Mouse (Mus musculus) thymus, adult 2 months (tissue): ENCODE results near the gene Dcps. TPM values are rescaled to one million over a fixed set of nuclear protein-coding genes. Genes with fewer than 3 reads are reported as not detected.

ENCODE experiments used
- DNase-seq: peaks from one replicate; pipeline ENCODE4 v3.0.0; 2021
- H3K27ac ChIP-seq: fragments of 200-500 bp; 2 replicates; pipeline ENCODE4 v1.5.1; 2012; ENCODE audit warnings: low read length, control low read depth; ENCODE audit not compliant: control insufficient read depth, insufficient read depth
- H3K27me3 ChIP-seq: fragments of 200-500 bp; 2 replicates; pipeline ENCODE4 v1.6.1; 2012; ENCODE audit warnings: mild to moderate bottlenecking, low read length, moderate library complexity, mixed read lengths; ENCODE audit not compliant: control insufficient read depth, insufficient read depth
- H3K36me3 ChIP-seq: fragments of 200-500 bp; 2 replicates; pipeline ENCODE4 v1.6.1; 2012; ENCODE audit warnings: mild to moderate bottlenecking, low read length, moderate library complexity; ENCODE audit not compliant: control insufficient read depth, insufficient read depth
- H3K4me1 ChIP-seq: fragments of 200-500 bp; replicated peaks from 2 replicates; pipeline ENCODE4 v1.6.1; 2012; ENCODE audit warnings: low read length; ENCODE audit not compliant: control insufficient read depth, insufficient read depth
- H3K4me3 ChIP-seq: fragments of 200-500 bp; 2 replicates; pipeline ENCODE4 v1.5.1; 2012; ENCODE audit warnings: mild to moderate bottlenecking, low read length, control low read depth, moderate library complexity; ENCODE audit not compliant: control insufficient read depth, insufficient read depth
- CTCF ChIP-seq: fragments of 200-500 bp; IDR thresholded peaks from 2 replicates; pipeline ENCODE4 v1.5.1; 2012; ENCODE audit warnings: mild to moderate bottlenecking, control low read depth, low read length, moderate library complexity, borderline replicate concordance; ENCODE audit not compliant: control insufficient read depth, poor library complexity, insufficient read depth; ENCODE audit errors: extremely low read depth
- POLR2A ChIP-seq: fragments of 200-500 bp; IDR thresholded peaks from 2 replicates; pipeline ENCODE4 v1.6.1; 2012; ENCODE audit warnings: mild to moderate bottlenecking, low read length, control low read depth, moderate library complexity; ENCODE audit not compliant: control insufficient read depth, poor library complexity, insufficient read depth; ENCODE audit errors: extremely low read depth
- WGBS: fragments of 180-500 bp; shearing (Covaris S2); methylation state at CpG from one replicate; pipeline ENCODE4 v1.1.7; 2018; 5-methylcytosine and 5-hydroxymethylcytosine counted together
- polyA plus RNA-seq: library from polyadenylated mRNA; depleted of rRNA; stranded (reverse); fragments of >200 nt; gene quantifications from 2 replicates; pipeline ENCODE4 v1.2.3, GENCODE M21; 2012

The Dcps gene
- polyA plus RNA-seq, 1 experiment, result 65.2 TPM

DNA sequence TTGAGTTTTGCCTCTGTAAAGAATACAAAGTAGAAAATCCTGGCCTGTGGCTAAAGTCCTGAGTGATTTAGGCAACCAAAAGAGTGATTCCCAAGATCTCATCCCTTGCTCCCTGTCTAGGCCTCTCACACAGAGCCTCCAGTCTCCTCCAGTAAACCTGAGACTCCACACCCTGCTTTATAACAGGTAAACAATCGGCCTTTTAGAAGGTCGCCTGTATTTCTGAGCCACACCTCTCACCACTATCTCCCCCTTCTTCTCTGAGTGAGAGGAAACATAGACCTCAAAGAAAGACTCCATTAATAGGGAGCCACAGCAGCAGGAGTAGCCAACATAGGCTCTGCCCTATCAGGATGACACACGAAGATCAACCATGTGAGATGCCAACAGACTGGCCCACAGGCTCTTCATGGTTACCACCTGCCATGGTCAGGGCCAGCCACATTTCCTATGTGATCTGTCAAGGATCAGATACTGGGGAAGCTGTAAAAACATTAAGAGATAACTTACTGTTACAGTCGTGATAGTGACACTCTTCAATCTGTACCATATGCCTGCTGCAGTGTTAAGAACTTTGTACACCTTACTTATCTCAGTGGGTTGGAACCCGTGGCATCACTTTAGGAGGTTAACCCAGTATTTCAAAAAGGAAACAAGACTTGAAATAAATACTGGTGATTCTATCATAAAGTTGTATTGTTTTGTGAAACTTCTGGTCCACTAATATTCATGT lies 11.6 kb downstream of the Dcps start:
- TF ChIP-seq POLR2A, result no peak
- no peak for TF ChIP-seq CTCF
- WGBS, result 82% methylated on average over 5 of the region's 5 CpGs
- H3K4me3 ChIP-seq, result no peak overlapping the region
- no peaks in the 10 kb centered on the region for H3K27me3 ChIP-seq
- H3K36me3 ChIP-seq, result peaks cover 9% of the 10 kb centered on the region; the same call in 1 of the 2 replicates
- H3K27ac ChIP-seq, result no peak overlapping the region
- H3K4me1 ChIP-seq, result no peaks in the 10 kb centered on the region
- no peak for DNase-seq

DNA sequence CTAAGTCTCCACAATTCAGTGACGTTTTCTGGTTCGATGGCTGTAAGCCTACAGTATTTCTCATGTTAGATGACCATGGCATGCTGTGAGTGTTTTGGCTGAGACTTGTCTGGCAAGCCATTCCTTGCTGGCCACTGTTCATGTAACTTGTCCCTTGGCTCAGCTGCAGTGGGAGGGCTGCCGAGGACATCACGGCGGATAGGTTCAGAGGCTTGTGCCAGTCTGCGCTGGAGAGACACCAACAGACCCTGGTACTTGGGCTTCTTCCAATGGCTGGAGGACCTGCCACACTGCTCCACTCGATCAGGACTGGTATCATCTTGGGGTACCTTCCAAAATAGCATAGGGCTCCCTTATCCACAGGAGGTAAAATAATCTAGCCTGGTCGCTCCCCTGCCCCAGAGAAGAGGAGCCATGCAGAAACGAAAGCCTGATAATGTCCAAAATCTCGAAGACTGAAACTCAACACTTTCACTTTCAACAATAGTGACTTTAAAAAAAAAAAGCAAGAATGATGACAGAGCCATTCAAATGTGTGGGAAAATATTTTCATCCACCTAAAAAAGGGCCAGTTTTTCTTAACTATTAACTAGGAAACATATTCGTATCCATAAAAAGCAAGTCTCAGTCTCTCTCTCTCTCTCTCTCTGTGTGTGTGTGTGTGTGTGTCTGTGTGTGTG lies 12.7 kb downstream of the Dcps start:
- Histone ChIP-seq H3K27me3 (no peaks in the 10 kb centered on the region), H3K36me3 (peaks cover 9% of the 10 kb centered on the region; the same call in 1 of the 2 replicates), H3K4me3 (no peak overlapping the region), H3K4me1 (no peaks in the 10 kb centered on the region), H3K27ac (no peak overlapping the region)
- 79% methylated on average over 11 of the region's 11 CpGs for WGBS
- no peak for DNase-seq
- TF ChIP-seq POLR2A (no peak), CTCF (no peak)

DNA sequence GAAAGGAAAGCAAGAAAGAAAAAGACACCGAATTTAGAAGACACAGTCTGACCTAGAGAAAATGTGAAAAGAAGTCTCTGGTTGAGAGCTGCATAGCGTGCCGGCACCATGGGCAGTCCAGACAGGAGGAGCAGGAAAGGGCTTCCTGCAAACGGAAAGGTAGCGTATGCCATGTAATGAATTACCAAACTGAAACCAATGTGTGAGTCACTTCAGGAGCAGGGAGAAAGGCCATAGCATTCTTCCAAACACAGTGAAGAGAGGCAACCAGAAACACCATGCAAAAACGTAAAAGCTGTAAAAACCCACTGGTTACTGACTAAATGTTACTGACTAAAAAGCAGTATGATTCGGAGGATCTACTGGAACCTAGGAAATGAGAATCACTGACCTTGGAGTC lies 14.1 kb downstream of the Dcps start:
- no peak overlapping the region for H3K4me3 ChIP-seq
- H3K36me3 ChIP-seq, result peaks cover 8% of the 10 kb centered on the region; the same call in 1 of the 2 replicates
- 96% methylated on average over 7 of the region's 7 CpGs for WGBS
- TF ChIP-seq CTCF (no peak), POLR2A (no peak)
- H3K4me1 ChIP-seq, result no peaks in the 10 kb centered on the region
- H3K27me3 ChIP-seq, result no peaks in the 10 kb centered on the region
- no peak for DNase-seq
- no peak overlapping the region for H3K27ac ChIP-seq

DNA sequence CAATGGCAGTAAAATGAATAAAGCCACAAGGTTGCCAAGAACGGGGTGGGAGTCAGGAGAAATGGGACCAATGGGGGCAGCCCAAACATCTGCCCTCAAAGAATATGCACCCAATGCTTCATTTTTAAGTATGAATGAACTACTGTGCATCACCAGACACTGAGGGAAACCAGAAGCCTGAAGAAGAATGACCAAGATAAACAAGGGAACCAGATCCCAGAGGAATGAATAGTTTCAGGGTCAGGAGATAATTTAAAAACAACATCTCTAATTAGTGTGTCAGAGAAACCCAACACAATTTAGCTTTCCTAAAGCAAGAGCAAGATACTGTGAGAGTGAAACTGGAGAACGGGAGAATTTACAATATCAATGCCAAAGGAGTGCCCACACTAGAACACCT lies 15.2 kb downstream of the Dcps start:
- Histone ChIP-seq H3K36me3 (peaks cover 4% of the 10 kb centered on the region; the same call in 1 of the 2 replicates), H3K4me1 (no peaks in the 10 kb centered on the region), H3K4me3 (no peak overlapping the region), H3K27ac (no peak overlapping the region), H3K27me3 (no peaks in the 10 kb centered on the region)
- no peak for DNase-seq
- WGBS, result 96% methylated on average over 2 of the region's 2 CpGs
- TF ChIP-seq CTCF, result no peak
- TF ChIP-seq POLR2A, result no peak

DNA sequence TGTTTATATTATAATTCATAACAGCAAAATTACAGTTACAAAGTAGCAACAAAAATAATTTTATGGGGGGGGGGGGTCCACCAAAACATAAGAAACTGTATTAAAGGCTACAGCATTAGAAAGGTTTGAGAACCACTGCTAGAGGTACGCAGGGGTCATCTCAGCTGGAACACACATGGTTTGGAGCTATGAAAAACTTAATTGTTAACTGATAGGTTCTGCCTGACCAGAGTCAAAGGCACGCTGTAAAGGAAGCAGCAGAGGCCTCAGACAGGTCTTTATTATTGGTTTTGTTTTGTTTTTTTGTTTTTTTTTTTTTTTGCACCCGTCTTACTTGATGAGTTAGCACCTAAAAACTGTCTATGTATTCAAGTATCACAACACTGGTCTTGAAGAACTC lies 17.4 kb downstream of the Dcps start:
- Histone ChIP-seq H3K4me1 (no peaks in the 10 kb centered on the region), H3K27me3 (no peaks in the 10 kb centered on the region), H3K27ac (no peak overlapping the region), H3K4me3 (no peak overlapping the region), H3K36me3 (peaks cover 4% of the 10 kb centered on the region; the same call in 1 of the 2 replicates)
- TF ChIP-seq POLR2A (no peak), CTCF (no peak)
- no peak for DNase-seq
- WGBS, result 92% methylated on average over 3 of the region's 3 CpGs

DNA sequence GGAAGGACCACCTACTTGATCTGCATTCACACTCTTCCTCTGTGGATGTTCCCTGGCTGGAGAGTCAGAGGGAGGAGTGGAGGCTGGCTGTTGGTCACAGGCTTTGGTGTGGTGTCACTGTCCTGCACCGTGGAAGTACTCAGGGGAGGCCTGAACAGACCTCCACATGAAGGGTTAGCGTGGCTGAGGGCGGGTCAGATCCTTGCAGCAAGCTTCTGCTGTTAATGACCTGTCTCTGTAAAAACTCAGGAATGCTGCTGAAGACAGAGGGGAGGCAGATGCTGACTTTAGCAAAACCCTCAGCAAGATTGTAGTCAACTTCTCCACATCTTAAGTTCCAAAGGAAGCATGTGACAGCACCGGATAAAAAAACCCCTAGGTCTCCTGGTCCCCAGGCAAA lies 19.0 kb downstream of the Dcps start:
- Histone ChIP-seq H3K4me1 (no peaks in the 10 kb centered on the region), H3K36me3 (no peaks in the 10 kb centered on the region), H3K27me3 (no peaks in the 10 kb centered on the region), H3K27ac (no peak overlapping the region; the same call in 1 of the 2 replicates), H3K4me3 (no peak overlapping the region)
- WGBS, result 89% methylated on average over 4 of the region's 4 CpGs
- no peak for DNase-seq
- TF ChIP-seq CTCF, result no peak
- TF ChIP-seq POLR2A, result no peak
